Mouse (Mus musculus): Measurements from ENCODE around the gene Ugt1a10.
"Not testable (repeated sequence)": the region's sequence is repeated elsewhere in the genome, so short reads cannot be mapped to it uniquely, and the experiment has no call there.

- not testable (repeated sequence) for TF ChIP-seq CTCF, POLR2A (IDR thresholded peaks at IDR 0.05; ENCODE audit: extremely low read depth, insufficient read depth, low read length)
These were observed 12.1 kb upstream of the Ugt1a10 start for GRCm38 (mm10) chr1:88043044-88043443.
